Mouse (Mus musculus): ENCODE measurements around the gene Pik3r1. TPM values are rescaled to one million over a fixed set of nuclear protein-coding genes. Genes with fewer than 3 reads are reported as not detected.

The Pik3r1 gene
- polyA plus RNA-seq, 1 experiment from 2014 or later = 46.8 TPM

- no peaks in the 10 kb centered on the region for H3K27me3 ChIP-seq
- WGBS = 94% methylated on average over 14 of the region's 14 CpGs
- no peak overlapping the region for H3K4me2 ChIP-seq
- H3K36me3 ChIP-seq = peaks cover 66% of the 10 kb centered on the region
- ATAC-seq (ENCODE audit: low FRiP score) = no peak
- no peak overlapping the region for H3K9ac ChIP-seq
- no peaks in the 10 kb centered on the region for H3K9me3 ChIP-seq
- no peak overlapping the region for H3K4me3 ChIP-seq
- H3K27ac ChIP-seq = no peak overlapping the region
- no peaks in the 10 kb centered on the region for H3K4me1 ChIP-seq (replicated peaks)
Measured at GRCm38 (mm10) chr13:101684706-101685105, 83.3 kb downstream of the Pik3r1 start.

DNA sequence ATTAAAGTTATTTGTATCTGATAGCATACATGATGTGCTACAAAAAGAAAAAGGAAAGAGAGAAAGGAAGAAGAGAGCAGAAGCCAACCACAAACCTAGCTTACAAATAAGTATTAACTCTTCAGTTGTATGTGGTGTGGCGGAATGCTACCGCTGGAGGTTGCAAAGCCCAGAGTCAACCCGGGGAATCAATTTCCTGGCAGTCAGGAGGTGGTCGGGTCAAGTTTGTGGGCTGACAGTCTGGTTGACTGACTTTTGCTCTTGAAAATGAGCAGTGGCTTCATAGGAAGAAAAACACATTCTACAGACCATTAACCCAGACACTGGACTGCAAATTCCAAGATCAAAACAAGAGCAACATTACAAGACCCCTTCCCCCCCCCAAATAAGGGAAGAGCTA is 85.6 kb downstream of the Pik3r1 start:
- Histone ChIP-seq H3K36me3 (peaks cover 53% of the 10 kb centered on the region), H3K27me3 (no peaks in the 10 kb centered on the region), H3K4me2 (no peak overlapping the region), H3K27ac (no peak overlapping the region), H3K4me3 (no peak overlapping the region), H3K4me1 (replicated peaks) (no peaks in the 10 kb centered on the region), H3K9me3 (no peaks in the 10 kb centered on the region), H3K9ac (no peak overlapping the region)
- ATAC-seq (ENCODE audit: low FRiP score) = no peak
- WGBS = 90% methylated on average over 4 of the region's 4 CpGs

GRCm38 (mm10) chr13:101680083-101680482 is 87.9 kb downstream of the Pik3r1 start:
- no peaks in the 10 kb centered on the region for H3K4me1 ChIP-seq (replicated peaks)
- H3K36me3 ChIP-seq = peaks cover 31% of the 10 kb centered on the region
- H3K9ac ChIP-seq = no peak overlapping the region
- no peak overlapping the region for H3K27ac ChIP-seq
- H3K4me3 ChIP-seq = no peak overlapping the region
- no peak for ATAC-seq (ENCODE audit: low FRiP score)
- H3K9me3 ChIP-seq = no peaks in the 10 kb centered on the region
- no peaks in the 10 kb centered on the region for H3K27me3 ChIP-seq
- WGBS = 91% methylated on average over 1 of the region's 1 CpGs
- no peak overlapping the region for H3K4me2 ChIP-seq

DNA sequence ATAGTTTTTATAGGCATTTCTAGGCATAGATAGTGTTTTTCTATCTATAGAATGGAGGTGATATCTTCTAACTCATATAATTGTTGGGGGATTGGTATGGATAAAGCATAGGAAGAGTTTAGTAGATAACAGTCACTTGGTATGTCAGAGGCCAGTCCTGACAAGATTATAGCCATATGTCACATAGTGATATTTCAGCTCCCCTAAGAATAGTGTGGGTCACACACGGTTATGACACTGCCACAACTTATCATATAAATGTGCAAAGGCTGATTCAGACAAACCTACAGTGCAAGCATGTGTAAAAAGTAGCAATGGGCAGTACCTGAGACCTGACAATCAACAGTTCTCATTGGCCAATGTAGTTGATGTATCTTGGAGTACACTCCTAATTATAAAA is 89.0 kb downstream of the Pik3r1 start:
- Histone ChIP-seq H3K27me3 (no peaks in the 10 kb centered on the region), H3K9ac (no peak overlapping the region), H3K9me3 (no peaks in the 10 kb centered on the region), H3K4me2 (no peak overlapping the region), H3K4me3 (no peak overlapping the region), H3K27ac (no peak overlapping the region), H3K4me1 (replicated peaks) (no peaks in the 10 kb centered on the region), H3K36me3 (peaks cover 20% of the 10 kb centered on the region)
- 97% methylated on average over 1 of the region's 1 CpGs for WGBS
- no peak for ATAC-seq (ENCODE audit: low FRiP score)

DNA sequence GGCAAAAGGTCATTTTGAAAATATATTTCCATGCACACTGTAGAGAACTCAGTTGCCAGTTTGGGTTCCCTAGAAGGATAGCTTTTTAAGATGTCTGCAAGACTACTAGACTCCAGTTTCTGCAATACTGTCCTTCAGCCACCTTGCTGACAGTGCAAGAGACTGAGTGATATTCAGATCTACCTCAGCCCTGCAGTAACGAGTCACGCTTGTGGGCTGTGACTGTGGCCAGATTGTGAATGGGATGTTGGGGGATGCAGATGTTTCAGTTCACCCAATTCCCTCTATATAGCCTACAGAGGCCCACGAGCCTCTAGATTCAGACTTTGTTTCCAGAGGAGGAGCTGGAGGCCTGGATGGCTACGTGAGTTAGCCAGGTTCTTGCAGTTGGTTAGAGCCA is 90.0 kb downstream of the Pik3r1 start:
- Histone ChIP-seq H3K4me2 (no peak overlapping the region), H3K4me3 (no peak overlapping the region), H3K36me3 (peaks cover 14% of the 10 kb centered on the region), H3K9me3 (no peaks in the 10 kb centered on the region), H3K27ac (no peak overlapping the region), H3K9ac (no peak overlapping the region), H3K27me3 (no peaks in the 10 kb centered on the region), H3K4me1 (replicated peaks) (no peaks in the 10 kb centered on the region)
- no peak for ATAC-seq (ENCODE audit: low FRiP score)
- WGBS = 94% methylated on average over 4 of the region's 4 CpGs

GRCm38 (mm10) chr13:101673876-101674275 is 94.1 kb downstream of the Pik3r1 start:
- Histone ChIP-seq H3K4me2 (no peak overlapping the region), H3K36me3 (no peaks in the 10 kb centered on the region), H3K27me3 (no peaks in the 10 kb centered on the region), H3K4me3 (no peak overlapping the region), H3K27ac (no peak overlapping the region), H3K4me1 (replicated peaks) (no peaks in the 10 kb centered on the region), H3K9me3 (no peaks in the 10 kb centered on the region), H3K9ac (no peak overlapping the region)
- ATAC-seq (ENCODE audit: low FRiP score) = no peak
- 88% methylated on average over 3 of the region's 3 CpGs for WGBS

GRCm38 (mm10) chr13:101668859-101669258 is 99.2 kb downstream of the Pik3r1 start:
- Histone ChIP-seq H3K4me2 (no peak overlapping the region), H3K4me3 (no peak overlapping the region), H3K9me3 (peaks cover 8% of the 10 kb centered on the region), H3K27ac (no peak overlapping the region), H3K4me1 (replicated peaks) (no peaks in the 10 kb centered on the region), H3K27me3 (no peaks in the 10 kb centered on the region), H3K9ac (no peak overlapping the region), H3K36me3 (no peaks in the 10 kb centered on the region)
- ATAC-seq (ENCODE audit: low FRiP score) = no peak
- WGBS = 68% methylated on average over 3 of the region's 3 CpGs

GRCm38 (mm10) chr13:101664010-101664409 is 104.0 kb downstream of the Pik3r1 start:
- Histone ChIP-seq H3K9me3 (peaks cover 8% of the 10 kb centered on the region), H3K9ac (no peak overlapping the region), H3K4me2 (no peak overlapping the region), H3K36me3 (no peaks in the 10 kb centered on the region), H3K4me1 (replicated peaks) (no peaks in the 10 kb centered on the region), H3K4me3 (no peak overlapping the region), H3K27ac (no peak overlapping the region), H3K27me3 (no peaks in the 10 kb centered on the region)
- no peak for ATAC-seq (ENCODE audit: low FRiP score)
- WGBS = 81% methylated on average over 5 of the region's 5 CpGs

DNA sequence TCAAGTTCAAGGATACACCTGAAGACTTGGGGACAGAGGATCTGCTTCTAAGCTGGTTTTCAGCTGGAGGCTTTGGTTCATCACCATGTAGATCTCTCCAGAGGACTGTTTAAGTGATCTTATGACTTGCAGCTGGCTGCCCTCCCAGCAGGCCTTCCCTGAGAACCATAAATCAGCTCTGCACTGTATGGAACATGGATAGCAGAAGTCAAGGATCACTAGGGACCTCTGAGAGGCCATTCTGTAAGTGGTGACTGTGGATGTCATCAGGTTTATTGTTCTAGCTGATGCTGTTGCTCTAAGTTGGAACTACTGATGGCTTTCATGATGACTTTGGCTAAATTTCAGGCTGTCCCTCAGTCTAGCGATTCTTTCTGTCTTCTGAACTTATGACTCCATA is 105.1 kb downstream of the Pik3r1 start:
- no peak for ATAC-seq (ENCODE audit: low FRiP score)
- Histone ChIP-seq H3K4me3 (no peak overlapping the region), H3K9me3 (peaks cover 4% of the 10 kb centered on the region), H3K4me2 (no peak overlapping the region), H3K27me3 (no peaks in the 10 kb centered on the region), H3K36me3 (no peaks in the 10 kb centered on the region), H3K4me1 (replicated peaks) (no peaks in the 10 kb centered on the region), H3K9ac (no peak overlapping the region), H3K27ac (no peak overlapping the region)
- WGBS = 81% methylated on average over 1 of the region's 1 CpGs

- H3K4me1 ChIP-seq (replicated peaks) = no peaks in the 10 kb centered on the region
- H3K9me3 ChIP-seq = no peaks in the 10 kb centered on the region
- no peak overlapping the region for H3K4me3 ChIP-seq
- H3K4me2 ChIP-seq = no peak overlapping the region
- no peak overlapping the region for H3K9ac ChIP-seq
- no peaks in the 10 kb centered on the region for H3K36me3 ChIP-seq
- WGBS = 89% methylated on average over 6 of the region's 6 CpGs
- H3K27ac ChIP-seq = no peak overlapping the region
- no peaks in the 10 kb centered on the region for H3K27me3 ChIP-seq
- no peak for ATAC-seq (ENCODE audit: low FRiP score)
Measured at GRCm38 (mm10) chr13:101661567-101661966, 106.5 kb downstream of the Pik3r1 start.

GRCm38 (mm10) chr13:101660187-101660586 is 107.8 kb downstream of the Pik3r1 start:
- Histone ChIP-seq H3K9me3 (no peaks in the 10 kb centered on the region), H3K27me3 (no peaks in the 10 kb centered on the region), H3K36me3 (no peaks in the 10 kb centered on the region), H3K27ac (no peak overlapping the region), H3K4me1 (replicated peaks) (no peaks in the 10 kb centered on the region), H3K9ac (no peak overlapping the region), H3K4me2 (no peak overlapping the region), H3K4me3 (no peak overlapping the region)
- no peak for ATAC-seq (ENCODE audit: low FRiP score)
- 94% methylated on average over 2 of the region's 2 CpGs for WGBS

- H3K4me2 ChIP-seq = no peak overlapping the region
- ATAC-seq (ENCODE audit: low FRiP score) = no peak
- H3K36me3 ChIP-seq = no peaks in the 10 kb centered on the region
- 89% methylated on average over 2 of the region's 2 CpGs for WGBS
- H3K4me3 ChIP-seq = no peak overlapping the region
- H3K27ac ChIP-seq = no peak overlapping the region
- H3K4me1 ChIP-seq (replicated peaks) = no peaks in the 10 kb centered on the region
- no peaks in the 10 kb centered on the region for H3K27me3 ChIP-seq
- no peak overlapping the region for H3K9ac ChIP-seq
- H3K9me3 ChIP-seq = no peaks in the 10 kb centered on the region
Measured at GRCm38 (mm10) chr13:101652131-101652530, 115.9 kb downstream of the Pik3r1 start.

DNA sequence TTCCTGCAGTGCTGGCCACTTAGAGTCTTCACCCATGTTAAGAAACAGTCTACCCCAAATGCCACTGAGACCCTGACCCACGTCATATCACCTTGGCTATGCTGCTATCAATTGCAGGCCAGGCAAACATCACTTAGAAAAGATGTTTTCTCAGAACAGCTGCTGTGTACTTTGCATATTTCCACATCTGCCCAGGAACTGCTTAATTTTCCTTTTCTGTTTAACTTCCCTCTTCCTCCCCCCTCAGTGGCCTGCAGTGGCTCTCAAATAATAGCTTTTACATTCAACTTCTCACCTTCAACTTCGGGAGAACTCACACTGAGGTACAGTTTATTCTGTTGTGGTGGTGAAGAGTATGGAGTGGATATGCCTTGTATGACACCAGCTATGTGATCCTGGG is 126.4 kb downstream of the Pik3r1 start:
- no peak overlapping the region for H3K9ac ChIP-seq
- WGBS = 87% methylated on average over 2 of the region's 2 CpGs
- H3K4me1 ChIP-seq (replicated peaks) = no peaks in the 10 kb centered on the region
- no peak overlapping the region for H3K27ac ChIP-seq
- H3K4me3 ChIP-seq = no peak overlapping the region
- no peaks in the 10 kb centered on the region for H3K27me3 ChIP-seq
- H3K36me3 ChIP-seq = no peaks in the 10 kb centered on the region
- no peak overlapping the region for H3K4me2 ChIP-seq
- no peaks in the 10 kb centered on the region for H3K9me3 ChIP-seq
- no peak for ATAC-seq (ENCODE audit: low FRiP score)

DNA sequence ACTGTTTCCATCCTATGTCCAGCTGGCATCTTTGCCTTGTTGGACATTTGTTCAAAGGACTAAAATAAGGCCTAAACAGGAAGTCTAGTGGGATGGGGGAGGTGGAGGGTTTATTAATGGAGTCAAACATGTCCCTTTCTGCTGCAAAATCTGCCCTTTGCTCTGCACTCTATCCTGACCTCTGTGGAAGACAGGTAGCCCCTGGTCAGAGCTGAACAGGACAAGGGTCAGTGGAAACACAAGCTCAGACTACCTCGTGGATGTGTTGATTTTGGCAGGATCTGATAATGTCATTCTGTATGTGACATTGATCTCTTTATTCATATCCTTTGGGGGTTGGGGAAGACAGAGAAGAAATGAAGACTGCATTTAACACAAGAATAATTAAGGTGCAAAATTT is 132.2 kb downstream of the Pik3r1 start:
- H3K4me2 ChIP-seq = no peak overlapping the region
- no peaks in the 10 kb centered on the region for H3K9me3 ChIP-seq
- no peaks in the 10 kb centered on the region for H3K36me3 ChIP-seq
- H3K4me1 ChIP-seq (replicated peaks) = peaks cover 5% of the 10 kb centered on the region; the same call in 1 of the 2 replicates
- ATAC-seq (ENCODE audit: low FRiP score) = no peak
- no peak overlapping the region for H3K4me3 ChIP-seq
- no peak overlapping the region for H3K9ac ChIP-seq
- no peaks in the 10 kb centered on the region for H3K27me3 ChIP-seq
- 54% methylated on average over 1 of the region's 1 CpGs for WGBS
- H3K27ac ChIP-seq = no peak overlapping the region
